Mouse (Mus musculus) mouse embryonic stem cell (cell line): ENCODE results near the gene P2ry2.

Experiments used
- in situ Hi-C, 2 experiments: fragments of 300-500 bp; cut with MboI; formaldehyde crosslinking; loops; 1 replicate in 1 of 2; 3 replicates in 1 of 2; pipeline ENCODE4 v1.14.3; 2019 to 2020; ENCODE audit warnings: low sequenced_read_pairs in 2 of 2, low pct_unique_long_range_greater_than_20kb in 1 of 2, mixed read lengths in 1 of 2; ENCODE audit not compliant: unreplicated experiment in 1 of 2

The P2ry2 gene

DNA sequence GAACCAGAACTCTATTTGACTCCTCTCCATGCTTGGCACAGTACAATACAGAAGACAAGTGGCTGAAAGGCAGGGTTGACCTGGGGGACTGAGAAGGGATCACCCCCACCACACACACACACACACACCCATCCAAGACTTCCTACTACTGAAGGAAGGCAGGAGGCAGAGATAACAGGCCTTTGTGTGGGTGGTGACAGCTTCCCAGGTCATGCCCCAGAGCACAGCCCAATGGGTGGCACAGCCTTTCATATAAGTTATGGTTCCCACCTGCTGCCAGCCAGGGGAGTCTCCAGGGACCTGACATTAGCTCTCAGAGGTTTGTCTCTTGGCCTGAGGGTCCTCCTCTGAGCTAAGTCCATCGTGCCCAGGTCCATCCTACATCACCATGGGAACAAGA lies 15.5 kb downstream of the P2ry2 start:
- in situ Hi-C loops = loop anchor here in 1 of 2 experiments (10.0 kb wide), 1 partner anchor 48 kb away; no protein-coding TSS in a partner anchor

DNA sequence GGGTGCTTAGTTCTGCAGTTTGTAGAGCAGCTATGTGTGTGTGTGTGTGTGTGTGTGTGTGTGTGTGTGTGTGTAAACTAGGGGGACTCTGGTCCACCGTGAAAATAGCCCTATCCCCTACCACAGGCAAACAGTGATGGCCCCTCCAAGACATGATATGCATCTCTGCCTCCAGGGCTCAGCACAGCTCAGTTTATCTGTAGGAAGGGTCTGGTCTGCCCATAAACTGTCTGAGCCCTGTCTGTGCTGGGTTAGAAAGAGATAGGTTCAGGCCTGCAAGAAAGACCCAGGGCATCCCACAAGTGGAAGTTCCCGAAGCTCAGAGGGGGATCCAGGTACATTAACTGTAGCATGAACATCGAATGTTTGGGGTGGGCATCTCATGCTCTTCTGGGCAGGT lies 16.7 kb downstream of the P2ry2 start:
- in situ Hi-C loops = loop anchor here in 1 of 2 experiments (10.0 kb wide), 1 partner anchor 49 kb away; no protein-coding TSS in a partner anchor

DNA sequence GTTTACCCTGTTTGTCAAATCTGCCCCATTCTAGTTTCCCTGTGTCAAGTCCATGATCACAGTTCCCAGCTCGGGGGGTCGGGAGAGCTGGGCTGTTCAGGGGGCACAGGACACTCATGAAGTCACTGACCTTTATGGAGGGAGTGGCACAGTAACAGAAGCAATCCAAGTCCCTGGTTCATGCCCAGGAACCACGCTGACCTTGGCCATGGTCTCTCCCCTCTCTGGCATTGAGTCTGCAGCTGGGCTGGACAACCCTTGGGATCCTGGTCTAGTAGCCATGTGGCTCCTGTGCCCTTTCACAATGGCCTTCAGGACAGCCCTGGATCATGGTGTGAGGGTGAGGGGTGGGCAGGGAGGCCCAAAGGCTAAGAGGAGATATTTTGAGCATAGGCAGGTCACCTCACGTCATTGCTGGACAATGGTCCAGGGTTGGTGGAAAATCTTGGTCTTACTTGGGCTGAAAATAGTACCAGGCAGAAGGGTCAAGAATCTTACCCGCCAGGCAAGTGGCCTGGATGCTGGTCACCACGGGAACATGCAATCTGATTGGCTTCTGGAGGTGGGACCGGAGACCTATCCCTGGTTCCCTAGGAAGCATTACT lies 17.3 kb downstream of the P2ry2 start:
- in situ Hi-C loops = loop anchor here in 1 of 2 experiments (10.0 kb wide), 1 partner anchor 49 kb away; no protein-coding TSS in a partner anchor

DNA sequence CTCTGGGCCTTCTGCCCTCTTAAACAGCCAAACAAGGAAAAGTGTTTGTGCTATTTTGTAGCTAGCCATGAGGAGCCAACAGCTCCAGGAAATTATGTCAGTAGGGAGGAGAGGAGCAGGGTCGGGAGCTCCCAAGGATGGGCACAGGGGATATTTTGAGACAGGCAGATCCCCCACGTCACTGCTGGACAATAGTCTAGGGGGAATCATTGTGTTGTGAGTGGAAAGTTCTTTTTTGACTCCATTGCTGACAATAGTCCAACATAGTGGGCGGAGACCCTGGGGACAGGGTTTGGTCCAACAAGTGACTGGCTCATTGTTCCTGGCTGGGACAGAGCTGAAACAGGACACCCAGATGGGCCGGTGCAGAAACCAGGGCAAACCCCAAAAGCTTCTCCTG lies 19.5 kb downstream of the P2ry2 start:
- in situ Hi-C loops = loop anchor here in 1 of 2 experiments (10.0 kb wide), 1 partner anchor 52 kb away; no protein-coding TSS in a partner anchor

DNA sequence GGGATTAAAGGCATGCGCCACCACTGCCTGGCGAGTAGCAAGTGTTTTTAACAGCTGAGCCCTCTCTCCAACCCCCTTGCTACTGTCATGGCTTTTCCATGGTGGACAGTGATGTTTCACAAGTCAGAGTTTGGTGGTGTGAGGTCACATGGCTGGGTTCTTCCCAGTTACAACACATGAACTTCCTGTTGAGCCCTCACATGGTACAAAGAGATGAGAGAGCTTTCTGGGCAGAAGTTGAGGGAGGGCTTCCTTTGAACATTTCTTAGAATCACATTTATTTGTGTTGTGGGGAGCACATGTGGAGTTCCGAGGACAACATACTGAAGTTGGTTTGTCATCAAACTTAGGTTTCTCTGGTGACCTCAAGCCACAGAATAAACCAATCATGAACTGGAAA lies 20.7 kb downstream of the P2ry2 start:
- in situ Hi-C loops = loop anchor here in 1 of 2 experiments (10.0 kb wide), 1 partner anchor 53 kb away; no protein-coding TSS in a partner anchor

DNA sequence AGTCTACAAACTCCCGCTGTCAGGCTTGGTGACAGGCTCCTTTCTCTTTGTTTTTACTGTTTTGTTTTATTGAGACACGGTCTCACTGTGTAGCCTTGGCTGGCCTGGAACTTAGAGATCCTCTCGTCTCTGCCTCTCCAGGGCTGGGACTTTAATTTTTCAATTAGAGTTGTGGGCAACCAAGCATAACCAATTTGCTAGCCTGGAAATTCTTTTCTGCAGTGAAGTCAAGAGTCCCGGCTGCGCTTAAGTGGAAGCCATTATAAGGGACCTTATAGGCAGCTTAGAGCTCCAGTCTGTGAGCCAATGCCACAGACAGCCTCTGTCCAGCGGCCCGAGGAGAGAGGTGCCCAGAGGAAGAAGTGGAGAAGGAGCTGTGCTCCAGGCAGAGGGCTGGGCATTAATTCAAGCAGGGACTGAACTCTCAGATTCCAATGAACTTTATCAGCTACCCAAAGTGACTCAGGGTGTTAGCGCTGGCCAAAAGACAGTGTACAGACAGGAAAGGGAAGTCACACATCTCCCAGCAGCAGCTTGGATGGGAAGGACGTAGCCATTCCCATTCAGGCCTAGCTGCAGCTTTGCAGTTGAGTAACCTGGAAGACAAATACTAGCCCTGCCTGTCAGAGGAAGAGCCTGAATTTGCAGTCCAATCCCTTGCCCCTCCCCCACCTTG lies 21.9 kb downstream of the P2ry2 start:
- in situ Hi-C loops = loop anchor here in 1 of 2 experiments (10.0 kb wide), 1 partner anchor 54 kb away; no protein-coding TSS in a partner anchor

DNA sequence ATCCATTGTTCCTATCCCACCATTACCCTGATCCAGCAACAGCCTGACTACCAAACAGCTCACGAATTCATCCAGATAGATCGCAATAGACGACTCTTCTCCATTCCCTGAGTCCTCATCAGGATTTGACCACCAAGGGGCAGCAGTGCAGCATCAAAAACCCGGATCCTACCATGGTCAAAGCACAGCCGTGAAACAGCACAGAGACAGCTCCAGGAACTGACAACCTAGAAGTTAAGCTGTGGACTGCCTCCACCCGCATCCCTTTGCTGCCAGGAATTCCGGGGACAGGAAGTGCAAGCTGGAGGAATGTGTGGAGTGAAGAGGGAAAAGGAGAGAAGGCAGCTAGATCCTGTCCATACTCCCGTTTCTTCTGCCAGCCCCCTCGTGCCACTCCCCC lies 24.6 kb downstream of the P2ry2 start:
- in situ Hi-C loops = no loop called here

DNA sequence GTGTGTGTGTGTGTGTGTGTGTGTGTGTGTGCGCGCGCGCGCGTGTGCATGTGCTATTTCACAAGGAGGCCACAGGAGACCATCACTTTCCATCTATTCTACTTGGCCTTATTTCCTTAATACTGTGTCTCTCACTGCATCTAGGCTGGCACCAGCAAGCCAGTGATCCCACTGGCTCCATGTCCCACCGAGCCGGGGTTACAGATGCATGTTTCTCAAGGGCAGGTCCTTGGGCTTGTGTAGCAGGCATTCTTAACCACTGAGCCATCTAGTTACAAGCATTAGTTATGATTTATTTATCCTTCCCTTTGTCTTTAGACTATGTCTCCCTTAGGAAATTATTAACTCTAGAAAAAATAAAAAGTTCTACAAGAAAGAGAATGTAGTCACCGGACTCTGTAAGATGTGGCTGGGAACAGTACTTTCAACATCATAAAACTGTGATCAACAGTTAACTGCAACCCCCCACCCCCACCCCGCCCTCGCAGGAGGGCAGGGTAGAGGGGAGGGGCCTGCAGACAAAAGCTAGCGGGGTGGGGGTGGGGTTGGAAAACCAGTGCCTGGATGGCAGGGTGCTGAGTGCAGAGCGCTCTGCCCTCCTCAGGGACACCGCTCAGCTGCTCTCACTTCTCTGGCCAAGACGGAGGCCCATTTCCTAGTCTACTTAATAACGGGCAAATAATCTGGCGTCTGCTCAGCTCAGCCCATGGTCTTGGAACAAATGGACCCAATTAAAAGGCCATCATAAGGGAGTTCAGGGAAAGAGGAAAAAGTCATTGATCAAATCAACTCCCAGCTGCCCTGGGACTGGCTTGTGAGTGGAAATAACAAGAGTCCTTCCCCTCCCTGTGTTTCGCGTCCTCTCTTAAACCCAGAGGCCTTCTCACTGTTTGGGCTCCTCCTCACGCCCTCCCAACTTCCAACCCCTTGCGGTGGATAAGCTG lies 27.9 kb downstream of the P2ry2 start:
- in situ Hi-C loops = no loop called here

DNA sequence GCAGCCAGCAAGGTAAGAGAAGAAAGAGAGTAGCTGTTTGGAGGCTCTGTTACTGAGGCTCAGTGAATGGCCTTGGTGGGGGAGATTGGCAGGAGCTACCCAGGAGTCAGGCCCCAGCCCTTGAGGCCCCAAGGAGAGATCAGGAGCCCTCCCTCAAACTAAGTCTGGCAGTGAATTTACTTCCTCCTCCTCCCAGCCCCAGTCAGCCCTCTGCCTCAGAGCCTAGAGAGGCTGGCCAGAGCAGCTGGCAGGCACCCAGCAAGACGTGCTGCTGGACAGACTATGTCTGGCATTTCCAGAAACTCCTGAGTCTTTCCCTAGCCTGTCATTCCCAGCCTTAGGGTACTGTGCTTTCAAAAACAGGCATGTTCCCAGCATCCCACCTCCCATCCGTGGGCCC lies 33.5 kb downstream of the P2ry2 start:
- in situ Hi-C loops = no loop called here

DNA sequence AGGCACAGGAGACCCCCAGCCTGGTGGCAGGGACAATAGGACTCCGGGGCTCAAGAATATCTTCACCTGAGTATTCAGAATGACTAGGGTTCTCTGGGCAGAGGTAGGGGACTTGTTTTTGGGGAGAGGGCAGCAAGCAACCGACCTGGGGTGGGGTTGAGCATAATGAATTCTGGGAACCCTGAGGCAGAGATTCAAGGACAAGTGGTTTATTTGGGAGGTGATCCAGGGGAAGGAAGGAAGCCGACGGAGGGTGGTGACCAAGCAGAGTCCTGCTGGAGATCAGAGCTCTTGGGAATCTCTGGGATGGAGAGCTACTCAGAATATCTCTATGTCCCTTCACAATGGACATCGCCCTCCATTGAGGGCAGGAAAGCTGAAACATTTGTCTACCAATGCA lies 34.5 kb downstream of the P2ry2 start:
- in situ Hi-C loops = no loop called here

DNA sequence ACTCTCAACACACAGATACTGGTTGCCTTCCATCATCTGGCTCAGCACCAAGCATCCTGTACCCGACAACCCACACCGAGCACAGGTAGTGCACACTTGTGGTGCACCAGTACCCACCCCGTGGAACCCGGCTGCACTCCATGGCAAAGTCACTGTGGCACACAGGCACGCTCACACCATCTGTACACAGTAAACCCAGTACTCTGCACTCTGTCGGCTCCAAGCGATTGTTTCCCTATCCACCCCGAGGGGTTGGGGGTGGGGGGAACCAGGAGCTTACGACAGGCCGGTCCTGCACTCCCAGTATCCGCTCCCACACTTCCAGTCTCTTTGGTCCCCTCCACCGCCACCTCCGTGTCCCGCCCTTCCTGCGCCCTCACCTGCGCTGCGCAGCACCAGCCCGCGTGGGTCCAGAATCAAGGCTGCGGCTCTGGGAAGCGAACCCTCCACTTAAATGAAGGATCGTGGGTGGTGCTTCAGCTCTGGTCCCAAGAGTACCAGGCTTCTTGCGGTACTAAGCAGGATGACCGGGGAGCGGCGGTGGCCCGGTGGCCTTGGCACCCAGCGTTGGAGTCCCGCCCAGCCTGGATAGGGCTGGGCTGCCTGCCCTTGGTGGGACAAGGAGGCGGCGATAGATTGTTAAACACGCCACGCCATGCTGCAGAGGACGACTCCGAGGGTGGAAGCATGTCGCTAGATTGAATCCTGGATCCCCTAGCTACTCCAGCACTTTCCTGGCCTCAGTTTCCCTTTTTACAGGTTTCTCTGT lies 38.3 kb downstream of the P2ry2 start, which contains the start of gene P2ry6:
Gene P2ry6 (minus strand): TSS at position 515 of the 769 bp plus-strand sequence.
- in situ Hi-C loops = no loop called here

DNA sequence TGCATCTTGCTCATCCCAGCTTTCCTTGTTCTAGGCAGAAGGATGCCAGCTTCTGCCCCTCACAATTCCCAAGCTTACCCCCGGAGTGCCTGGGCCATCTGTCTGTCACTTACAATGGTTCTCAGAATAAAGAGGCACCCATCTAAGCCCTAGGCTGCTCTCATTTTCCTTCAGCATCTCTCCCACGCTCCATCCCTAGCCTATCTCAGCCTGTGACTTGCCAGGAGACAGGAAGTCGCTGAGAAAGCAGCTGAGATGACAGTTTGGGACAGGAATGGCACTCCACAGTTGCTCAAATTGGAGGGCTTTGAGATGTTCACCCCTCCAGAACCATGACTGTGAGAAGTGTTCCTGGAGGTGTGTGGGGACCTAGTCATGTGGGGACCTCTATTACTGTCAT lies 39.8 kb downstream of the P2ry2 start:
- in situ Hi-C loops = no loop called here

DNA sequence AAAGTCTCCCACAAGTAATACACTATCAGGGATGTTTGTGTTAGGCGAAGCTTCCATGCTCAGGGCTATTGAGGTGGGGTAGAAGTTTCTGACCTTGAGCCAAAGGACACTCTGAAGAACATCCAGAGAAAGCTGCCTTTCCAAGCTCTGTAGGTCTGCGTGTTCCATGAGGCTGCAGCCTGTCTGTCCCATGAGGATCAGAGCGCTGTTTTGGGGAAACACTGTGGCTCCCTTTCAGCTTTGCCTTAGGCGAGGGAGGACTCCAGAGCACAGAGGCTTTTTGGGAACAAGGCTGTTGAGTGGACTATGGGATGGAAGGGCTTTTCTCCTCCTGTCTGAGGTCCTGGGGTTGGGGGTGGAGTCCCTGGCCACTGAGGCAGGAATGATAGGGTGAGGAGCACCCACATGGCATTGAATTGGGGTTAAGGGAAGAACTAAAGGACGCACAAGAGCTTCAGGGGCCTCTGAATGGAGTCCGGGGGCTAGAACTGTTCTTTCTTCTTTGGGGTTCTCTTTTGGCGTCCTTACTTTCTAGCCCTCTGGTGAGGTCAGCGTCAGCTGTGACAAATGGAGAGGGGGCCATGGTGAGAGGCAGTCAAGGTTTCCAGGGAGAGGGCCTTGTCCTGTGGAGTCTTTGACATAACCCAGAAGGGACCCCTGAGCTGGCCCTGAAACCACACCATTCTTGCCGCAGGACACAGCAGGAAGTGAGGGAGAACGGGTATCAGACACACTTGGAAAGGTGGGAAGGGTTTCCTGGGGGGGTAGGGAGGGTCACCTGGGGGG lies 43.6 kb downstream of the P2ry2 start:
- in situ Hi-C loops = no loop called here

DNA sequence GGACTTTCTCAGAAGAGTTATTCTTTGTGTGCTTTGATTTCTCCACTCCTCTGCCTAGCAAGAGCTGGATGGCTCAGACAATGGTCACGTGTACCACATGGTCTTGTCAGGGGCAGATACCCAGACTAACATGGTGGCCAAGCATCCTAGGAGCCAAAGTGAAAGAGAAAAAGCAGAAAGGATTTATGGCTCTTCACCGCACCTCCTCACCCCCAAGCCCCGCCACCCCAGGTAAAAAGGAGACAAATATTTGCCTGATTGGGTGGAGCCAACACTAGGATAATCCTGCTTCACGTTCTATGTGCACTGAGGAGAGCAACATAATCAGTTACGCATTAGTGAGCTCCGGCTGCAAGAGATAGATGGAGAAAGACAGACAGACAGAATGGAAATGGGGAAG lies 44.3 kb downstream of the P2ry2 start:
- in situ Hi-C loops = no loop called here

DNA sequence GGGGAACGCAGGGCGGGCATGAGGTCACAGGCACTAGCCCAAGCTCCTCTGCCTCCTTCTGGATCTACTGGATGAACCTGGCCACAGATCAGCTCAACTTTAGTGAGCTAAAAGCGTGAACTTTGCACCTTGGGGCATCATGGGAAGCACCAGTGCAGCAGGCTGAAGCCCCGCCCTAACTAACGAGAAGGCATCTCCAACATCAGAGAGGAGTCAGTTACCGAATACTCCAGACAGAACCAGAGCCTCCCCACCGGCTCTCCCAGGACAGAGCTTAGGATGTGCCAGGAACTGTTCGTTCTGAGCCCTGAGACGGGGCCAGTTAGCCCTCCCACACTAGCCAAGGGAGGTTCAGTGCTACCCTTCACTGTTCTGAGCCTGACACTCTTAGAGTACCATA lies 44.8 kb downstream of the P2ry2 start:
- in situ Hi-C loops = no loop called here

DNA sequence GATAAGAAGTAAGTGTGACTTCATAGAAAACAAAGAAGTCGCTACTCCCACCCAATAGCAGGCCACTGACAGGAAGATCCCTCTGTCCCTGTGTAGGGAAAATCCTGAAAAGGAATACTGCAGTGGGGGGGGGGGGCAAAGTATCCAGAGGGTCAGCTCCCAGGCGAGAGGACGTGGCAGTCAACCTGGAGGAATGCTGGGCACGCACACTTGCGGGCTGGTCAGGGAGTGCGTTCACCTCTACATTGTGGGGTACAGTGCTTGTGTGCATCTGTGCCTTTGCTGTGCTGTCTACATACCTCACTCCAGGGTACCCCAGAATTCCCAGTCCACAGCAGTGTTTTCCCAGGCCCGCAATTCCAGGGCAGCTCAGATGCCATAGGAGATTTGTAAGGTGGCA lies 46.7 kb downstream of the P2ry2 start:
- in situ Hi-C loops = no loop called here

DNA sequence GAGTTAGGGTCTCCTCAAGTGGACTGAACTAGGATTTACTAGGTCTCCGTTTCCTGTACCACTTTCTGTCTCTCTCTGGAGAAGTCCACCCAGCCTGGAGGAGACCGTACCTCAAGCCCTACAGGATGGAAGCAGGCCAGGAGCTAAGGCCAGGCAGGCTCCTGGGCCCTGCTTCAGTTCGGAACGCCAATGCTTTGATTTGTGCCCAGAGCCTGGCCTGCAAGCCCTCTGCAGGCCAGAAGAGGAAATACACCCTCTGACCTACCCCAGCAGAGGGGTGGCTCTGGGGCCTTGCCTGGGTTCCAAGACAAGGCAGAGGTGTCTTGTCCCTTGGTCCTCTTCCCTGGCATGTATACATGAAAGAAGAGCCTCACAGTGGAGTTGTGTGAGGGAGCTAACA lies 47.6 kb downstream of the P2ry2 start:
- in situ Hi-C loops = no loop called here

DNA sequence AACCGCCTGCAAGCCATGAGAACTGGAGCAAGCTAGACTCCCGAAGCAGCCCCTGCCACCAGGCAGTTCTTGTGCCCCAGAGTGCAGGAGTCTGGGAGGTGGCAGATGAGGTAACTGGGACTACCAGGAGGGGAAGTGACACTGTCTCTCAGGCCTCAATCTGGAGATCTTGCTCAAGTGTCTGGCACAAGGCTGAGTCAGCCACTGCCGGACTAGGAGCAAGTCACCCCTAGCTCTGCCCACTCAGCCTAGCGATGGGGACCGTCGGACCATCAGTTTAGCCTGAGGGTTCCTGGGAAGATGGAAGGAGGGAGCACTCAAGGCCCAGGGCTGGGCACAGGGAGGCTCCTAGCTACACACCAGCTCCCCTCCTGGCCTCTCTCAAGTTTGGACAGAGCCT lies 48.4 kb downstream of the P2ry2 start:
- in situ Hi-C loops = no loop called here
